Mouse (Mus musculus) duodenum, adult 2 months (tissue): Measurements from ENCODE around the gene Wipi2. TPM values are rescaled to one million over a fixed set of nuclear protein-coding genes. Genes with fewer than 3 reads are reported as not detected.

Experiments used
- polyA plus RNA-seq: library from polyadenylated mRNA; depleted of rRNA; stranded (reverse); fragments of >200 nt; gene quantifications from 2 replicates; pipeline ENCODE4 v1.2.3, GENCODE M21; 2012; ENCODE audit warnings: low replicate concordance; rRNA removed

Gene Wipi2
- polyA plus RNA-seq = 18.6 and 30.7 TPM in 2 replicates

DNA sequence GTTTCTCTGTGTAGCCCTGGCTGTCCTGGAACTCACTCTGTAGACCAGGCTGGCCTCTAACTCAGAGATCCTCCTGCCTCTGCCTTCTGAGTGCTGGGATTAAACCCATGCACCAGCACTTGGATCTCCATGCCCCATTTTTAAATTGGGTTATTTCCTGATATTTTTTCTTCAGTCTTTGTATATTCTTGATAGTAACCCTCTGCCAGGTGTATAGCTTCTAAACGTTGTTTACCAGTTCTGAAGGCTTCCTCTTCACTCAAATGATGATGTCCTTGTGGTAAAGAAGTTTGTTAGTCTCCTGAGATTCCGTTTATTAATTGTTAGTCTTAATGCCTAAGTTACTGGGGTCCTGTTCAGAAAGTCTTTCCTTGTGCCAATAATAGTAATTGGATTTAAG lies at the start of gene Wipi2:
TSS of gene Wipi2 (plus strand) at position 301 of the 400 bp plus-strand sequence.

DNA sequence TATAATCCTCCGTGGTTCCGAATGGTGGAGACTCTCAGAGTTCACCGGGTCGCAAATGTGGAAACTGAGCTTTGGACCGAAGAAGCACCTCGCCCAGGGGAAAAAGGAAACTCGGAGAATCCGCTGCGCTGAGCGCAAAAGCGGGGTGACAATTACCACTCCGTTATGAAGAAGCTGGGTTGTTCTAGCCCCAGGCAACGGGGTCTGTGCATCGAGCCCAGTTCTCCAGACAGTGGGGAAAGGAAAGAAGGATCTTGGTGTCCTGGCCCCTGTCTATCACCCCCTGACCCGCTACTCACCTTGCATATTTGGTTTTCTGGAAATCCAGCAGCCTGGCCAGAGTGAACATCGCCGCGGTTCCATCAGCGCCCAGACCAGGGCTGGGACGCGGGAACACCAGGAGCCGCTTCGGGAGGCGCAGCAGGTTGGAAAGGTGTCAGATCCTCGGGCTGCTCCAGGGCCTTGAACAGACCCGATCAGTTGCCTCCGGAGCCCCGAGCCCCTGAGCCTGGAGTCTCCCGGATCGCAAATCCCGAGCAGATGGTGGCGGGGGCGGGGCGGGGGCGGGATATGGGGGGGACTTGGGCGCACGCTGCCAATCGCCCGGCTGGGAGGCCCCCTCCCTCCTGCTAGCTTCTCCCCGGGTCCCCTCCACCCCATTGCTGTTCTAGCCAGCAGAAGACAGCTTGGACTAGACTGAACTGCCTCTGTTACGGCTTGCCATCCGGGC lies 19.1 kb upstream of the Wipi2 start, which contains the start of gene Mmd2:
TSS of gene Mmd2 (minus strand) at position 542 of the 730 bp plus-strand sequence.

DNA sequence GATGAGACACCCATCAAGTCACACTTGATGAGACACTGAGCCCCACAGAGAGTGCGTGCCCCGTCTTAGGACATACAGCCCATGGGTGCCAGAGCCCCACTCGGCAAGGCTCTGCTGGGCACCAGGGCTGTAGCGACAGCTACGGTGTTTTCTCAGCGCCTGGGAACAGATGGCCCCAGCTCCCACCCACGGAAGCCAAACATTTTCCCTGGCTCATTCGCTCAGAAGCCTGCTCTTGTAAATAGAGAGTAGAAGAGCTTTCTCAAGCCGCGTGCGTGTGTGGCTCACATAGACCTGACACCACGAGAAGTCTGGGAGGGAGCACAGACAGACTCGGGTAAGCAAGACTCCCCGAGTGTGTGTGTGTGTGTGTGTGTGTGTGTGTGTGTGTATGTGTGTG lies 64.8 kb downstream of the Wipi2 start, which contains the start of gene Slc29a4:
TSS of gene Slc29a4 (plus strand) at position 265 of the 400 bp plus-strand sequence.

Other genes with a start within 250 kb of the Wipi2 start
- gene Foxk1, start 226.2 kb upstream of the Wipi2 start, polyA plus RNA-seq = 10.1 and 12.7 TPM in 2 replicates
- 35.3 and 47.0 TPM in 2 replicates for gene Ap5z1, start 163.8 kb upstream of the Wipi2 start, polyA plus RNA-seq
- not detected in 2 replicates for gene Papolb, start 97.6 kb upstream of the Wipi2 start, polyA plus RNA-seq
- gene Radil, start 76.6 kb upstream of the Wipi2 start, polyA plus RNA-seq = 1.1 and 1.4 TPM in 2 replicates
- 0.21 and 0.28 TPM in 2 replicates for gene Mmd2, start 18.9 kb upstream of the Wipi2 start, polyA plus RNA-seq
- 2.2 and 2.3 TPM in 2 replicates for gene Slc29a4, start 64.8 kb downstream of the Wipi2 start, polyA plus RNA-seq
- 63.2 and 71.6 TPM in 2 replicates for gene Tnrc18, start 190.0 kb downstream of the Wipi2 start, polyA plus RNA-seq